Mouse (Mus musculus) heart, postnatal 0 days (tissue): ENCODE measurements around the gene Ywhah. TPM values are rescaled to one million over a fixed set of nuclear protein-coding genes. Genes with fewer than 3 reads are reported as not detected.

ENCODE experiments used
- ATAC-seq: fragments of 200-750 bp; cut with Nextera tagmentation; 2 replicates; pipeline ENCODE4 v1.8.0; 2017; ENCODE audit warnings: low read depth, moderate number of reproducible peaks, moderate library complexity; ENCODE audit not compliant: insufficient read depth
- DNase-seq: peaks from one replicate; pipeline ENCODE4 v3.0.0-alpha.2; 2016; ENCODE audit warnings: low spot score
- H3K27ac ChIP-seq: fragments of 300-500 bp; sonication (generic); 2 replicates; pipeline ENCODE4 v1.5.1; 2014; ENCODE audit warnings: low read depth, mild to moderate bottlenecking
- H3K27me3 ChIP-seq: fragments of 300-500 bp; sonication (generic); 2 replicates; pipeline ENCODE4 v1.6.1; 2014; ENCODE audit warnings: low read length, mixed read lengths; ENCODE audit not compliant: control insufficient read depth, insufficient read depth
- H3K36me3 ChIP-seq: fragments of 300-500 bp; sonication (generic); replicated peaks from 2 replicates; pipeline ENCODE4 v1.6.1; 2014; ENCODE audit warnings: low read length, mixed read lengths; ENCODE audit not compliant: control insufficient read depth, insufficient read depth
- H3K4me1 ChIP-seq: fragments of 300-500 bp; sonication (generic); 2 replicates; pipeline ENCODE4 v1.6.1; 2014; ENCODE audit warnings: antibody characterized with exemption; ENCODE audit not compliant: control insufficient read depth, insufficient read depth
- H3K4me2 ChIP-seq: fragments of 300-500 bp; sonication (generic); 2 replicates; pipeline ENCODE4 v1.6.1; 2014; ENCODE audit warnings: low read depth, mild to moderate bottlenecking, low read length, moderate library complexity
- H3K4me3 ChIP-seq: fragments of 300-500 bp; sonication (generic); 2 replicates; pipeline ENCODE4 v1.5.1; 2014; ENCODE audit warnings: low read depth, low read length
- H3K9ac ChIP-seq: fragments of 300-500 bp; sonication (generic); replicated peaks from 2 replicates; pipeline ENCODE4 v1.6.1; 2014; ENCODE audit warnings: low read depth, low read length, mixed read lengths
- H3K9me3 ChIP-seq: fragments of 300-500 bp; sonication (generic); replicated peaks from 2 replicates; pipeline ENCODE4 v1.6.1; 2016; ENCODE audit warnings: low read length; ENCODE audit not compliant: control insufficient read depth
- CTCF ChIP-seq: IDR thresholded peaks from 2 replicates; pipeline ENCODE4 v1.5.1; 2016; ENCODE audit warnings: antibody characterized with exemption, control low read depth, low read depth
- EP300 ChIP-seq: IDR thresholded peaks from 2 replicates; pipeline ENCODE4 v1.6.1; 2016; ENCODE audit warnings: antibody characterized with exemption, low read depth
- WGBS: fragments of 180-500 bp; shearing (Covaris S2); extraction: QIAGEN DNeasy Blood & Tissue Kit; methylation state at CpG from one replicate; pipeline ENCODE4 v1.1.7; 2014; 5-methylcytosine and 5-hydroxymethylcytosine counted together
- polyA plus RNA-seq: library from polyadenylated mRNA; unstranded; fragments of >200 nt; fragmentation: Nextera tagmentation; extraction: Ambion mirVana; gene quantifications from 2 replicates; pipeline ENCODE4 v1.2.1, GENCODE M21; 2015
- total RNA-seq: library from RNA; depleted of rRNA; stranded (reverse); fragments of >200 nt; gene quantifications from 2 replicates; pipeline ENCODE4 v1.2.3, GENCODE M21; 2014; ENCODE audit warnings: low replicate concordance

Gene Ywhah
- total and polyA plus RNA-seq, 2 experiments from 2014 or later, result 132 to 267 TPM

DNA sequence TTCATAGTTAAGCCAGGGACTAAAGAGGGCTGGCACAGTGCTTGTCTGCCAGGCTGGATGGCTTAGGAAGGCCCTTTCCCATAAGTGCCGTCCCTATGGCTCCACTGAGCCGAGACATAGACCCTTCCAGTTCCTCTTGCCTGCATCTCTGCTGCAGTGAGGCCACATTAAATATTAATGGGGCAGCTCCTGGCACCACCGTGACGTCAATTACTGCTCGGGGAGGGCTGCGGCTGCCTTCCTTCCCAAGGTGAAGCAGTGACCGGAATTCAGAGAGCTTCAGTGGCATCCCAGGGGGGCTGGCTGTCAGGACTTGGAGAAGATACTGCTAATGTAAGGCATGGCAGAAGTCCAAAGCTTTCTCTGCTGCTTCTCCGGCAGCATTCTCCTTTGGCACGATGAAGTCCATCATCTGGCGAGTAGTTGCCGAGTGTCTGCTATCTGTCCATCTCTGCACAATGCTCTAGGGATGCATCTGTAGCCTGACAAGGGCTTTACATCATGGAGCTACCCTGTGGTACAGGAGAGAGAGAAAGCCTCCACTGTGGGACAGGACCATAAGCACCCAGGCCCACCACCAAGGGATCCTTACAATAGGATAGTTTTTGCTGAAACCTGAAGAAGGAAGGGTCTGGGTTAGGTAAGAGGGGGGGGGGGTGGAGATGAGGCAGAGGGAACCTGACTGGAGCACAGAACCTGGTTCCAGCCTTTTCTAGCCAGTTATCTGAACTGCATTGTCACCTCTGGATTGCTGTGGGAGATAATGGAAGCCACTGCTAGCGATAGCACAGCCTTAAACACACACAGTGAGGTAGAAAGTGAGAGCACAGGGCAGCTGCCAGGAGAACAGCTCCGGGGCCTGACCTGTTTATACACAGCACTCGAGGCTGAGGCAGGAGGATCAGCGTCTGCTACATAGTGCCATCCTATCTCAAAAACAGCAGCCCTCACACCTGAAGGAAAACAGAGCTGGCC is 7.2 kb upstream of the Ywhah start:
- DNase-seq (no peak), ATAC-seq (no peak)
- Histone ChIP-seq H3K4me3 (no peak overlapping the region), H3K27ac (no peak overlapping the region), H3K4me1 (no peaks in the 10 kb centered on the region), H3K36me3 (no peaks in the 10 kb centered on the region), H3K9me3 (no peaks in the 10 kb centered on the region), H3K27me3 (no peaks in the 10 kb centered on the region), H3K4me2 (no peak overlapping the region), H3K9ac (no peak overlapping the region)
- TF ChIP-seq CTCF (no peak), EP300 (no peak)
- 41% methylated on average over 15 of the region's 15 CpGs for WGBS

- no peak for DNase-seq
- Histone ChIP-seq H3K36me3 (no peaks in the 10 kb centered on the region), H3K27ac (no peak overlapping the region), H3K9me3 (no peaks in the 10 kb centered on the region), H3K27me3 (no peaks in the 10 kb centered on the region), H3K9ac (no peak overlapping the region), H3K4me3 (no peak overlapping the region), H3K4me2 (no peak overlapping the region), H3K4me1 (0 out of 2 replicates have a peak, but pooled peaks cover 10% of the 10 kb centered on the region)
- no peak for TF ChIP-seq EP300
- no peak for TF ChIP-seq CTCF
- ATAC-seq, result no peak
- WGBS, result 88% methylated on average over 1 of the region's 1 CpGs
Observed at GRCm38 (mm10) chr5:33014096-33014495, 4.5 kb upstream of the Ywhah start.

- Histone ChIP-seq H3K27me3 (no peaks in the 10 kb centered on the region), H3K36me3 (no peaks in the 10 kb centered on the region), H3K4me2 (no peak overlapping the region), H3K9me3 (no peaks in the 10 kb centered on the region), H3K9ac (no peak overlapping the region), H3K4me1 (peaks cover 10% of the 10 kb centered on the region; the same call in 1 of the 2 replicates), H3K4me3 (no peak overlapping the region), H3K27ac (no peak overlapping the region)
- no peak for ATAC-seq
- WGBS, result 42% methylated on average over 5 of the region's 5 CpGs
- TF ChIP-seq EP300 (no peak), CTCF (no peak)
- DNase-seq, result no peak
Observed at GRCm38 (mm10) chr5:33015579-33015978, 3.0 kb upstream of the Ywhah start.

- Histone ChIP-seq H3K4me3 (peak overlapping the region; percentile 93), H3K9me3 (no peaks in the 10 kb centered on the region), H3K4me1 (peaks cover 25% of the 10 kb centered on the region), H3K27me3 (no peaks in the 10 kb centered on the region), H3K4me2 (peak overlapping the region; percentile 71), H3K27ac (peak overlapping the region; percentile 100), H3K36me3 (0 out of 2 replicates have a peak, but pooled peaks cover 3% of the 10 kb centered on the region), H3K9ac (peak overlapping the region; percentile 69)
- TF ChIP-seq EP300, result no peak; the same call in 1 of the 2 replicates
- TF ChIP-seq CTCF, result no peak
- WGBS, result 2% methylated on average over 15 of the region's 15 CpGs
- DNase-seq (peak; percentile 67), ATAC-seq (peak; percentile 45)
Observed at GRCm38 (mm10) chr5:33018189-33018560, 441 bp upstream of the Ywhah start.

GRCm38 (mm10) chr5:33019426-33019821 is 808 bp downstream of the Ywhah start:
- H3K9me3 ChIP-seq, result no peaks in the 10 kb centered on the region
- no peak for ATAC-seq
- no peaks in the 10 kb centered on the region for H3K27me3 ChIP-seq
- peaks cover 37% of the 10 kb centered on the region for H3K4me1 ChIP-seq
- H3K4me2 ChIP-seq, result peak overlapping the region; percentile 88
- peak overlapping the region; percentile 96 for H3K9ac ChIP-seq
- H3K4me3 ChIP-seq, result peak overlapping the region; percentile 93
- under 1% methylated on average over 12 of the region's 12 CpGs for WGBS
- H3K36me3 ChIP-seq, result 0 out of 2 replicates have a peak, but pooled peaks cover 8% of the 10 kb centered on the region
- no peak for DNase-seq
- no peak for TF ChIP-seq CTCF
- TF ChIP-seq EP300, result no peak
- H3K27ac ChIP-seq, result peak overlapping the region; percentile 100
